Mouse (Mus musculus) ES-E14 (cell line): ENCODE measurements around the gene Slc16a10. TPM values are rescaled to one million over a fixed set of nuclear protein-coding genes. Genes with fewer than 3 reads are reported as not detected.

Experiments used
- DNase-seq: peaks from one replicate; pipeline ENCODE4 v3.0.0-alpha.2; 2013; ENCODE audit warnings: low read depth, low spot score
- H3K27ac ChIP-seq: 2 replicates; pipeline ENCODE4 v1.5.1; 2012; ENCODE audit warnings: low read depth, mild to moderate bottlenecking, low read length, moderate library complexity, mixed read lengths; ENCODE audit not compliant: poor library complexity, insufficient read depth, severe bottlenecking
- H3K36me3 ChIP-seq: 2 replicates; pipeline ENCODE4 v1.6.1; 2012; ENCODE audit warnings: mild to moderate bottlenecking, low read length, moderate library complexity, mixed read lengths; ENCODE audit not compliant: control insufficient read depth, poor library complexity, insufficient read depth, severe bottlenecking
- H3K4me1 ChIP-seq, 2 experiments: fragments of 150-350 bp in 1 of 2; sonication (generic) in 1 of 2; 2 replicates each; pipeline ENCODE4 v1.6.1; 2012; ENCODE audit warnings: low read length in 2 of 2, mild to moderate bottlenecking in 1 of 2, mixed read lengths in 1 of 2; ENCODE audit not compliant: control insufficient read depth in 2 of 2, insufficient read depth in 2 of 2, poor library complexity in 1 of 2
- H3K4me3 ChIP-seq, 2 experiments: fragments of 150-350 bp in 1 of 2; sonication (generic) in 1 of 2; 2 replicates each; pipeline ENCODE4 v1.5.1; 2012; ENCODE audit warnings: low read length in 2 of 2, low read depth in 1 of 2, mild to moderate bottlenecking in 1 of 2, mixed read lengths in 1 of 2; ENCODE audit not compliant: insufficient read depth in 1 of 2, poor library complexity in 1 of 2, severe bottlenecking in 1 of 2
- H3K9ac ChIP-seq: 2 replicates; pipeline ENCODE4 v1.6.1; 2012; ENCODE audit warnings: low read depth, mild to moderate bottlenecking, low read length, mixed read lengths; ENCODE audit not compliant: poor library complexity, insufficient read depth, severe bottlenecking
- H3K9me3 ChIP-seq: fragments of 150-350 bp; sonication (generic); 2 replicates; pipeline ENCODE4 v1.6.1; 2012; ENCODE audit warnings: low read depth, mild to moderate bottlenecking, low read length; ENCODE audit not compliant: control insufficient read depth, insufficient read depth
- CHD2 ChIP-seq: IDR thresholded peaks from 2 replicates; pipeline ENCODE4 v1.6.1; 2014; ENCODE audit warnings: mild to moderate bottlenecking, low read depth, low read length, inconsistent platforms
- HCFC1 ChIP-seq: IDR thresholded peaks from 2 replicates; pipeline ENCODE4 v1.6.1; 2012; ENCODE audit warnings: low read length, inconsistent platforms, borderline replicate concordance; ENCODE audit not compliant: insufficient read depth
- MAFK ChIP-seq: IDR thresholded peaks from 2 replicates; pipeline ENCODE4 v1.6.1; 2014; ENCODE audit warnings: mild to moderate bottlenecking, low read depth, low read length, inconsistent platforms; ENCODE audit not compliant: insufficient read depth
- ZC3H11A ChIP-seq: IDR thresholded peaks from 2 replicates; pipeline ENCODE4 v1.6.1; 2012; ENCODE audit warnings: low read depth, mild to moderate bottlenecking, inconsistent platforms, low read length, borderline replicate concordance
- ZNF384 ChIP-seq: IDR thresholded peaks from 2 replicates; pipeline ENCODE4 v1.6.1; 2012; ENCODE audit warnings: low read depth, low read length, inconsistent platforms
- in situ Hi-C, 2 experiments: fragments of 600-800 bp; cut with MboI; formaldehyde crosslinking; loops; one replicate each; pipeline ENCODE4 v1.15.1; 2025; ENCODE audit warnings: low sequenced_read_pairs in 2 of 2, inconsistent platforms in 1 of 2; ENCODE audit not compliant: unreplicated experiment in 2 of 2
- total RNA-seq: library from RNA; depleted of rRNA; stranded (reverse); fragments of 300-350 nt; gene quantifications from 2 replicates; pipeline ENCODE4 v1.2.3, GENCODE M21; 2012

Slc16a10 gene
- total RNA-seq, 1 experiment = 6.2 TPM

GRCm38 (mm10) chr10:40062812-40063211 lies 79.2 kb downstream of the Slc16a10 start:
- H3K9me3 ChIP-seq = no peaks in the 10 kb centered on the region
- H3K9ac ChIP-seq = no peak overlapping the region
- peak; percentile 9 for DNase-seq
- H3K4me1 ChIP-seq = no peaks in the 10 kb centered on the region
- no peak overlapping the region for H3K27ac ChIP-seq
- in situ Hi-C loops = no loop called here
- TF ChIP-seq MAFK = no peak
- TF ChIP-seq CHD2 = no peak
- no peak for TF ChIP-seq ZNF384
- TF ChIP-seq ZC3H11A = no peak
- TF ChIP-seq HCFC1 = no peak
- no peaks in the 10 kb centered on the region for H3K36me3 ChIP-seq
- H3K4me3 ChIP-seq = no peak overlapping the region

- no peak overlapping the region for H3K27ac ChIP-seq
- no peaks in the 10 kb centered on the region for H3K4me1 ChIP-seq
- TF ChIP-seq ZC3H11A (no peak), MAFK (no peak), CHD2 (no peak), ZNF384 (no peak), HCFC1 (no peak)
- in situ Hi-C loops = no loop called here
- DNase-seq = no peak
- H3K4me3 ChIP-seq = no peak overlapping the region
- no peak overlapping the region for H3K9ac ChIP-seq
- no peaks in the 10 kb centered on the region for H3K36me3 ChIP-seq
- H3K9me3 ChIP-seq = no peaks in the 10 kb centered on the region
Measured at GRCm38 (mm10) chr10:40061926-40062325, 80.1 kb downstream of the Slc16a10 start.

GRCm38 (mm10) chr10:40058786-40059120 lies 83.3 kb downstream of the Slc16a10 start:
- Histone ChIP-seq H3K9ac (no peak overlapping the region), H3K27ac (no peak overlapping the region), H3K9me3 (no peaks in the 10 kb centered on the region), H3K36me3 (no peaks in the 10 kb centered on the region), H3K4me1 (no peaks in the 10 kb centered on the region), H3K4me3 (no peak overlapping the region)
- TF ChIP-seq MAFK (no peak), ZNF384 (no peak), CHD2 (no peak), HCFC1 (no peak), ZC3H11A (no peak)
- no peak for DNase-seq
- in situ Hi-C loops = no loop called here

- Histone ChIP-seq H3K4me3 (no peak overlapping the region), H3K36me3 (no peaks in the 10 kb centered on the region), H3K4me1 (no peaks in the 10 kb centered on the region), H3K9ac (no peak overlapping the region), H3K9me3 (no peaks in the 10 kb centered on the region), H3K27ac (no peak overlapping the region)
- no peak for DNase-seq
- no peak for TF ChIP-seq MAFK
- in situ Hi-C loops = no loop called here
Measured at GRCm38 (mm10) chr10:40058062-40058785, 83.8 kb downstream of the Slc16a10 start.

- H3K27ac ChIP-seq = no peak overlapping the region
- DNase-seq = no peak
- H3K9ac ChIP-seq = no peak overlapping the region
- in situ Hi-C loops = no loop called here
- H3K9me3 ChIP-seq = no peaks in the 10 kb centered on the region
- no peak for TF ChIP-seq MAFK
- TF ChIP-seq CHD2 = no peak
- TF ChIP-seq ZNF384 = no peak
- no peak for TF ChIP-seq HCFC1
- TF ChIP-seq ZC3H11A = no peak
- H3K36me3 ChIP-seq = no peaks in the 10 kb centered on the region
- no peaks in the 10 kb centered on the region for H3K4me1 ChIP-seq
- no peak overlapping the region for H3K4me3 ChIP-seq
Measured at GRCm38 (mm10) chr10:40057615-40058014, 84.4 kb downstream of the Slc16a10 start.
